Mouse (Mus musculus) neural tube, embryonic 12.5 days (tissue): ENCODE results near the gene Gm12394. TPM values are rescaled to one million over a fixed set of nuclear protein-coding genes. Genes with fewer than 3 reads are reported as not detected.
"Not testable (repeated sequence)": the region's sequence is repeated elsewhere in the genome, so short reads cannot be mapped to it uniquely, and the experiment has no call there.

Source experiments
- ATAC-seq: fragments of 200-750 bp; cut with Nextera tagmentation; 2 replicates; pipeline ENCODE4 v1.8.0; 2017; ENCODE audit warnings: low read depth, mild to moderate bottlenecking, moderate TSS enrichment, moderate library complexity; ENCODE audit not compliant: low FRiP score
- H3K27ac ChIP-seq: fragments of 300-500 bp; sonication (generic); 2 replicates; pipeline ENCODE4 v1.5.1; 2016
- H3K27me3 ChIP-seq: fragments of 300-500 bp; sonication (generic); replicated peaks from 2 replicates; pipeline ENCODE4 v1.6.1; 2016; ENCODE audit warnings: mild to moderate bottlenecking
- H3K36me3 ChIP-seq: fragments of 300-500 bp; sonication (generic); 2 replicates; pipeline ENCODE4 v1.6.1; 2016; ENCODE audit warnings: mild to moderate bottlenecking
- H3K4me1 ChIP-seq: fragments of 300-500 bp; sonication (generic); 2 replicates; pipeline ENCODE4 v1.6.1; 2016
- H3K4me2 ChIP-seq: fragments of 300-500 bp; sonication (generic); replicated peaks from 2 replicates; pipeline ENCODE4 v1.6.1; 2016; ENCODE audit warnings: mild to moderate bottlenecking
- H3K4me3 ChIP-seq: fragments of 300-500 bp; sonication (generic); 2 replicates; pipeline ENCODE4 v1.5.1; 2016
- H3K9ac ChIP-seq: fragments of 300-500 bp; sonication (generic); 2 replicates; pipeline ENCODE4 v1.6.1; 2016; ENCODE audit warnings: mild to moderate bottlenecking
- H3K9me3 ChIP-seq: fragments of 300-500 bp; sonication (generic); 2 replicates; pipeline ENCODE4 v1.6.1; 2016; ENCODE audit warnings: mild to moderate bottlenecking
- WGBS: fragments of 180-500 bp; shearing (Covaris S2); methylation state at CpG from one replicate; pipeline ENCODE4 v1.1.7; 2016; 5-methylcytosine and 5-hydroxymethylcytosine counted together
- polyA plus RNA-seq: library from polyadenylated mRNA; unstranded; fragments of >200 nt; fragmentation: Nextera tagmentation; extraction: Ambion mirVana; gene quantifications from 2 replicates; pipeline ENCODE4 v1.2.1, GENCODE M21; 2016

Gene Gm12394
- polyA plus RNA-seq, 1 experiment from 2014 or later, result 0.82 TPM

DNA sequence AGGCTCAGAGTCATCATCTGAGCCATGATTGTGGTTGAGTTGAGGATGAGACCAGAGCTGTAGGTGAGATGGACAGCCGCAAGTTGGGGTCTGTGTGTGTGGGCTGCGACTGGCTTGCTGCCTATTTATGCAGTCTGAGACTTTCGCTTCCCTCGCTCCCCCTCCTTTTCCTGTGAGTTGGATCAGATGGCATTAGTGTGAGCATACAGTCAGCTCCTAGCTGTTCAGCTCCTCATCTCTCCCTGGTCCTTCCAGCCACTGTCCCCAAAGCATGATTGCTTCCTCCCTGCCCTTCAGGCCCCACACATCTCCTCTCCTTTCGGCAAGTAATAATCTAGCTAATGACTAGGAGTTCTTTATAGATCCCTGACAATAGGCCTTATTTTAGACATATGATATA is 82.7 kb downstream of the Gm12394 start, which contains the start of gene Ccl21a:
Gene Ccl21a (minus strand): TSS at position 101 of the 400 bp plus-strand sequence.
- H3K36me3 ChIP-seq, H3K4me3 ChIP-seq, H3K9me3 ChIP-seq, H3K4me1 ChIP-seq, H3K4me2 ChIP-seq, H3K9ac ChIP-seq, H3K27ac ChIP-seq, H3K27me3 ChIP-seq, ATAC-seq: not testable (repeated sequence)
- no CpG with 5 or more reads among the region's 5 CpGs for WGBS

DNA sequence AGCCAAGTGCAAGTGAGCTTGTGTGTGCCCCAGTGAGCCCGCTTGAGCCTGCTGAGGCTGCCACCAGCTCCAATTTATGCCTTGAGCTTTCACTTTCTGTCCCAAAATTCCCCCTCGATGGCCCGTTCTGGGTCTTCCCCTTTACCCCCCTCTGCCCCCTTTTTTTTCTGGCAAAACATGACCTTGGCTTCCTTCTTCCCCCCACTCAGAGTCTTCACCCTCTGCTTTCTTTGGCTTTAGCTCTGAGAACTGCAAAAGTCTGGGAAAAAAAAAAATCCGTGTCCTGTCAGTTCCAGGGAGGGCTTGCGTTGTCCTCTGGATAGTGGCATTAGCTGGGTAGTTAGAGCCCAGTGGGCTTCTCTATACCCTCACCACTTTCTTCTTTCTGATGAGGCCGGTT is 100.1 kb downstream of the Gm12394 start, which contains the start of gene Ccl19:
Gene Ccl19 (minus strand): TSS at position 101 of the 400 bp plus-strand sequence.
- not testable (repeated sequence) for ATAC-seq, H3K27me3 ChIP-seq, H3K4me2 ChIP-seq, H3K9me3 ChIP-seq, H3K27ac ChIP-seq, H3K4me1 ChIP-seq, H3K4me3 ChIP-seq, H3K36me3 ChIP-seq, H3K9ac ChIP-seq
- no CpG with 5 or more reads among the region's 6 CpGs for WGBS

DNA sequence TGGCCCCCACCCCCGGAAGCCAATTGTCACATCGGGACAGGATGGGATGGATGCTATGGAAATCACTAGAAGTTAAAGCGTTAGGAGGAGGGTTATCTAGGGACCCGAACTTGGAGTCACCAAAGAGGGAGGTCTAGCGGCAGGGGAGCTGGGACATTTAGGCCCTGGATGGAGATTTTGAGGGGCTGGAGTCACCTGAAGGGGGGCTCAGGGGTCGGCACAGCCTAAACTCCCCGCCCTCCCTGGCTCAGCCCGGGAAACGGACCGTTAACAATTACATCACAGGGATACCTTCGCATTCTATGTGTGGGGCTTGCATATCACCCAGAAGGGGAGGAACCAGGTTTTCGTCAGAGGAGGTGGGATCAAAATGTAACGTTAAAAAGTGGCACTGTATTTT is 121.3 kb downstream of the Gm12394 start, which contains the start of gene 4930578G10Rik:
Gene 4930578G10Rik (plus strand): TSS at position 301 of the 400 bp plus-strand sequence.
- no CpG with 5 or more reads among the region's 13 CpGs for WGBS
- not testable (repeated sequence) for H3K4me1 ChIP-seq, H3K9me3 ChIP-seq, H3K36me3 ChIP-seq, H3K27me3 ChIP-seq, H3K9ac ChIP-seq, H3K4me2 ChIP-seq, ATAC-seq, H3K27ac ChIP-seq, H3K4me3 ChIP-seq

Other genes with a start within 250 kb of the Gm12394 start
- gene Gm10591, start 244.6 kb downstream of the Gm12394 start, polyA plus RNA-seq, result not detected in 2 replicates
- not detected in 2 replicates for gene Gm2564, start 227.1 kb downstream of the Gm12394 start, polyA plus RNA-seq
- gene Ccl27b, start 201.5 kb downstream of the Gm12394 start, polyA plus RNA-seq, result not detected in 2 replicates
- gene Il11ra2, start 194.9 kb downstream of the Gm12394 start, polyA plus RNA-seq, result not detected in 2 replicates
- 1.5 and 1.6 TPM in 2 replicates for gene 4930578G10Rik, start 121.2 kb downstream of the Gm12394 start, polyA plus RNA-seq
- 0.36 TPM in 1 of 2 replicates, not detected in the other for gene Ccl19, start 100.2 kb downstream of the Gm12394 start, polyA plus RNA-seq
- 0.95 and 0.99 TPM in 2 replicates for gene Ccl21a, start 82.8 kb downstream of the Gm12394 start, polyA plus RNA-seq
- 0.05 and 0.14 TPM in 2 replicates for gene Fam205a1, start 2.9 kb downstream of the Gm12394 start, polyA plus RNA-seq
- 2.5 and 2.6 TPM in 2 replicates for gene Fam205c, start 17.5 kb upstream of the Gm12394 start, polyA plus RNA-seq
- 10.9 and 11.4 TPM in 2 replicates for gene Phf24, start 59.9 kb upstream of the Gm12394 start, polyA plus RNA-seq
- gene Dnajb5, start 93.0 kb upstream of the Gm12394 start, polyA plus RNA-seq, result 29.0 and 33.6 TPM in 2 replicates
- gene 1700022I11Rik, start 112.8 kb upstream of the Gm12394 start, polyA plus RNA-seq, result 0.46 and 0.93 TPM in 2 replicates
- gene Vcp, start 143.7 kb upstream of the Gm12394 start, polyA plus RNA-seq, result 631 and 640 TPM in 2 replicates
- gene Fancg, start 153.7 kb upstream of the Gm12394 start, polyA plus RNA-seq, result 17.4 and 20.9 TPM in 2 replicates
- gene Pigo, start 169.0 kb upstream of the Gm12394 start, polyA plus RNA-seq, result 24.5 and 25.2 TPM in 2 replicates
- gene Stoml2, start 174.9 kb upstream of the Gm12394 start, polyA plus RNA-seq, result 251 and 257 TPM in 2 replicates
- gene Fam214b, start 189.4 kb upstream of the Gm12394 start, polyA plus RNA-seq, result 33.8 and 36.2 TPM in 2 replicates
- 19.1 and 22.4 TPM in 2 replicates for gene Unc13b, start 202.2 kb upstream of the Gm12394 start, polyA plus RNA-seq